Mouse (Mus musculus): ENCODE measurements at regions not wholly inside any gene's neighbourhood (a gene's known extent, or its start where the extent isn't known, plus 50 kb on each side); places are given as distances from the start of the nearest gene placed in this dataset.

GRCm38 (mm10) chr5:45219558-45219957, 230.5 kb downstream of the Qdpr start:
- Histone ChIP-seq H3K4me1 (ENCODE audit: control insufficient read depth in 1 of 2, insufficient read depth in 2 of 2) (no peaks in the 10 kb centered on the region), H3K79me2 (replicated peaks; ENCODE audit: control insufficient read depth, extremely low read depth, insufficient read depth, poor library complexity, severe bottlenecking) (no peaks in the 10 kb centered on the region), H3K4me3 (replicated peaks in 1 of 3; ENCODE audit: low read depth in 2 of 3, low read length in 2 of 3, poor library complexity in 1 of 3) (no peak overlapping the region), H3K27ac (ENCODE audit: insufficient read depth, low read depth) (no peak overlapping the region), H3K9ac (ENCODE audit: insufficient read depth, low read depth) (no peak overlapping the region), H3K4me2 (ENCODE audit: insufficient read depth, low read depth, poor library complexity, severe bottlenecking) (no peak overlapping the region), H3K9me3 (replicated peaks; ENCODE audit: low read length) (no peaks in the 10 kb centered on the region), H3K27me3 (replicated peaks) (no peaks in the 10 kb centered on the region), H3K36me3 (replicated peaks in 1 of 2; ENCODE audit: control insufficient read depth in 1 of 2, insufficient read depth in 1 of 2, low read length in 1 of 2) (no peaks in the 10 kb centered on the region)
- no peak for TF ChIP-seq ETS1 (conservative IDR thresholded peaks at IDR 0.05; ENCODE audit: low read depth, low read length)
- no peak for TF ChIP-seq SMC3 (IDR thresholded peaks at IDR 0.05; ENCODE audit: low read depth, low read length)
- no peak for TF ChIP-seq MAZ (IDR thresholded peaks at IDR 0.05; ENCODE audit: low read depth, low read length)
- no peak for TF ChIP-seq TBP (conservative IDR thresholded peaks at IDR 0.05; ENCODE audit: low read depth, low read length)
- no peak for TF ChIP-seq SIN3A (IDR thresholded peaks at IDR 0.05; ENCODE audit: low read length)
- no peak for TF ChIP-seq BHLHE40 (IDR thresholded peaks at IDR 0.05; ENCODE audit: low read depth, low read length)
- TF ChIP-seq IRF4 (IDR thresholded peaks at IDR 0.05; ENCODE audit: low read depth, low read length) = no peak
- TF ChIP-seq JUN (IDR thresholded peaks at IDR 0.05; ENCODE audit: insufficient read depth, low read depth, low read length) = no peak
- no peak for TF ChIP-seq MAX (IDR thresholded peaks at IDR 0.05; ENCODE audit: low read length)
- no peak for TF ChIP-seq CHD1 (IDR thresholded peaks at IDR 0.05; ENCODE audit: low read depth, low read length)
- no peak for TF ChIP-seq USF1 (IDR thresholded peaks at IDR 0.05; ENCODE audit: low read depth, low read length)
- TF ChIP-seq POLR2AphosphoS2 (IDR thresholded peaks at IDR 0.05; ENCODE audit: low read depth, low read length) = no peak
- TF ChIP-seq MXI1 (IDR thresholded peaks at IDR 0.05; ENCODE audit: low read depth, low read length) = no peak
- TF ChIP-seq MEF2A (IDR thresholded peaks at IDR 0.05; ENCODE audit: borderline replicate concordance, low read depth, low read length) = no peak
- no peak for TF ChIP-seq ZC3H11A (IDR thresholded peaks at IDR 0.05; ENCODE audit: low read depth, low read length)
- no peak for TF ChIP-seq MAFK (IDR thresholded peaks at IDR 0.05; ENCODE audit: insufficient replicate concordance, low read length)
- no peak for TF ChIP-seq PAX5 (IDR thresholded peaks at IDR 0.05; ENCODE audit: low read length)
- TF ChIP-seq CHD2 (IDR thresholded peaks at IDR 0.05; ENCODE audit: low read length) = no peak
- no peak for TF ChIP-seq NRF1 (IDR thresholded peaks at IDR 0.05; ENCODE audit: low read depth, low read length)
- no peak for TF ChIP-seq CTCF (conservative IDR thresholded peaks at IDR 0.05 in 1 of 2, IDR thresholded peaks at IDR 0.05 in 1 of 2; ENCODE audit: low read depth in 2 of 2, low read length in 2 of 2)
- in situ Hi-C loops (cut with MboI; ENCODE audit: low pct_ligation_motif_present, low pct_unique_long_range_greater_than_20kb, low sequenced_read_pairs) (no loop called here), dilution Hi-C loops (cut with MboI; ENCODE audit: extremely low pct_ligation_motif_present, extremely low pct_unique_long_range_greater_than_20kb, low sequenced_read_pairs) (no loop called here)
- DNase-seq (ENCODE audit: extremely low read depth) = no peak

- Histone ChIP-seq H3K4me2 (ENCODE audit: insufficient read depth, low read depth, poor library complexity, severe bottlenecking) (no peak overlapping the region), H3K9me3 (replicated peaks; ENCODE audit: low read length) (no peaks in the 10 kb centered on the region), H3K27me3 (replicated peaks) (no peaks in the 10 kb centered on the region), H3K4me1 (ENCODE audit: control insufficient read depth in 1 of 2, insufficient read depth in 2 of 2) (no peaks in the 10 kb centered on the region), H3K79me2 (replicated peaks; ENCODE audit: control insufficient read depth, extremely low read depth, insufficient read depth, poor library complexity, severe bottlenecking) (no peaks in the 10 kb centered on the region), H3K36me3 (replicated peaks in 1 of 2; ENCODE audit: control insufficient read depth in 1 of 2, insufficient read depth in 1 of 2, low read length in 1 of 2) (no peaks in the 10 kb centered on the region), H3K9ac (ENCODE audit: insufficient read depth, low read depth) (no peak overlapping the region), H3K27ac (ENCODE audit: insufficient read depth, low read depth) (no peak overlapping the region), H3K4me3 (replicated peaks in 1 of 3; ENCODE audit: low read depth in 2 of 3, low read length in 2 of 3, poor library complexity in 1 of 3) (no peak overlapping the region)
- TF ChIP-seq TCF12 (IDR thresholded peaks at IDR 0.05; ENCODE audit: low read depth, low read length) = no peak
- no peak for TF ChIP-seq SIN3A (IDR thresholded peaks at IDR 0.05; ENCODE audit: low read length)
- TF ChIP-seq POLR2AphosphoS2 (IDR thresholded peaks at IDR 0.05; ENCODE audit: low read depth, low read length) = no peak
- no peak for TF ChIP-seq UBTF (IDR thresholded peaks at IDR 0.05; ENCODE audit: low read depth, low read length)
- no peak for TF ChIP-seq MEF2A (IDR thresholded peaks at IDR 0.05; ENCODE audit: borderline replicate concordance, low read depth, low read length)
- TF ChIP-seq NELFE (IDR thresholded peaks at IDR 0.05; ENCODE audit: low read depth, low read length) = no peak
- DNase-seq (ENCODE audit: extremely low read depth) = no peak
- in situ Hi-C loops (cut with MboI; ENCODE audit: low pct_ligation_motif_present, low pct_unique_long_range_greater_than_20kb, low sequenced_read_pairs) = no loop called here
- dilution Hi-C loops (cut with MboI; ENCODE audit: extremely low pct_ligation_motif_present, extremely low pct_unique_long_range_greater_than_20kb, low sequenced_read_pairs) = no loop called here
Measured at GRCm38 (mm10) chr5:45219101-45219500, 230.9 kb downstream of the Qdpr start.
